Mouse (Mus musculus) olfactory bulb, adult 2 months (tissue): ENCODE measurements around the gene Cacna1e.

ENCODE experiments used
- CTCF ChIP-seq: fragments of 200-500 bp; IDR thresholded peaks from 2 replicates; pipeline ENCODE4 v1.5.1; 2012; ENCODE audit warnings: low read depth, mild to moderate bottlenecking, low read length, moderate library complexity; ENCODE audit not compliant: insufficient read depth
- POLR2A ChIP-seq: fragments of 200-500 bp; IDR thresholded peaks from 2 replicates; pipeline ENCODE4 v1.6.1; 2012; ENCODE audit warnings: mild to moderate bottlenecking, low read depth, low read length, moderate library complexity; ENCODE audit not compliant: insufficient read depth

- TF ChIP-seq POLR2A = no peak
- TF ChIP-seq CTCF = no peak
These were observed 354.6 kb downstream of the Cacna1e start for GRCm38 (mm10) chr1:154529666-154530065.
